Mouse (Mus musculus) cerebellum, adult 9-11 months (tissue): ENCODE data around the gene Rims3.

Source experiments
- DNase-seq: peaks from one replicate; pipeline ENCODE4 v3.0.0; 2022

Gene Rims3

DNA sequence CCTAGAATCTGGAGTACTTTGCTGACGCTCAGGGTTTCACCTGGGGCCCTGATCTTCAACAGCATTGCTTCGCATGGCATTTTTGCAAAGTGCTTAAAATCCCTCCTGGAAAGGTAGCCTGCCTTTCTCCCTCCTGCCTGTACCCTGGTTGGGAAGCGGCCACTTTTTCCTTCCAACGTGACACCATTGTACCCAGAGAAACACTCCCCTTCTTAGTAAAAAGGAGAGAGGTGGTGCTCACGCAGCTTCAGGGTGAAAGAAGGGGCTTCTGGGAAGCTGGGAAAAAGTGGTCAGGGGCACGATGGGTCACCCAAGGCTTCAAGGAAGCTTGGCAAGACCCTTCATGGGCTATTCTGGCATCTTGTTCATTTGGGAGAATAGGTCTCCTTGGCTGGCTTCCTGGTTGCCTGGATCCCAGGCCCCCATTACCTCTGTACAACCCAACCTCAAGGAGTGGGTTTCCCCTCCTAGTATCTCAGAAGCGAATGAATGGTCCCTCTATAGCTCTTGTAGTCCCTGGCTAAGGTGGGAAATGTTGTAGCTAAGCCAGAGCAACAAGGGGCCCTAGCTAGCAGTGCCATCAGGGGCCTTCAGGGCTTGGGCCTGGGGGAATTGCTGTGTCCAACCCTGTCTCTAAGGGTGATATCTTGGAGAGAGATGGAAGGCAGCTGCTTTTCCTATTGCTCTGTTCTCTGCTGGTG is 894 bp downstream of the Rims3 start:
- DNase-seq: peak; percentile 63

DNA sequence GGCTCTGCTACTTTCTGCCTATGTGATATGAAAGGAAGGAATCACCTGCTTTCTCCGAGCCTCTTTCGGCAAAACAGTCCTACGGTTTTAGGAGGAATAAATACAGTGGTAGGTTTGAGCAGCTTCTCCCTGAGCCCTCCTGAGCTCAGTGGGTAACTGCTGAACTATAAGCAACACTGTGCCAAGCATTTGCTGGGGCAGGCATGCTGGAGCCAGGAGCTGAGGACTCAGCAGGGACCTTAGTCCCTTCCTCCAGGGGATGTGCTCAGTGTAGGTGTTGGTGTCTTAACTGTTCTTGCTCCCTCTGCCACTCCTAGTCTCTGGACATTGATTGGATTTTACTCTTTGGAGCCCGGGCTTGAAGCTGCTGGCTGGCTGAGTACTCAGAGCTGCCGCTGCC is 1.8 kb downstream of the Rims3 start:
- peak; percentile 53 for DNase-seq

DNA sequence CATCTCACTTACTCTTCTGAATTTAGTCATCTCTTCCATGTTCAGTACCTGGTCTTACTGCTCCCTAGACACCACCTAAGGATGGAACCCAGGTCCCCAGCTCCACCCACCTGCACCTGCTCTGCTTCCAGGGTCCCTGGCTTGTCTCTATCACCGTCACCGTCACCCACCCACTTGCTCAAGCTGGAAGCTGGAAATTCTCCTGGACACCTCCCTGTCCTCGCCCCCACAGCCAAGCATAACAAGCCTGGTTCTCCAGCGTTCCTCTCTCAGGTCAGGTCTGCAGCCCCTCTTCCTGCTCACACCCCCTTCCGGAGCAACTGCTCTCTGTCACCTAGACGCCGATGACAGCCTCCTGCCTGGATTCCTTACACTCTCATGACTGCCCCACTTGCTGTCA is 5.2 kb downstream of the Rims3 start:
- peak; percentile 23 for DNase-seq

DNA sequence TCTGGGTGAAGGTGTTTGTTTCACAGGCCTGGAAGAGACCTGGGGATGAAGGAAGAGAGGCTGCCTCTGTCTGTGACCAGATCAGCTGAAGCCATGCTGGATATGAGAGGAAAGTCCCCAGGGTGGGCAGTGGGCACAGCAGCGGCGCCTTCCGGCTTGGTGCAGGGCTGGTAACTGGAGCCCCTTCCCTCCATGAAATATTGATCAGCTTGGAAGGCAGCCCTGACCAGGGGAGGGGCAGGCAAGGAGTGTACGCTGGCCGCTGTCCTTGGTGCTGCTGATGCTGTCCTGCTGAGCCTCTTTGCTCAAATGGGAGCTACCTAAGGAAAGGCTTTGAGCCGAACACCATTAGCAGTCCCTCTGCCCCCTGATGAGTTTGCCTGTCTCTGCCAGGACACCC is 11.6 kb downstream of the Rims3 start:
- no peak for DNase-seq

DNA sequence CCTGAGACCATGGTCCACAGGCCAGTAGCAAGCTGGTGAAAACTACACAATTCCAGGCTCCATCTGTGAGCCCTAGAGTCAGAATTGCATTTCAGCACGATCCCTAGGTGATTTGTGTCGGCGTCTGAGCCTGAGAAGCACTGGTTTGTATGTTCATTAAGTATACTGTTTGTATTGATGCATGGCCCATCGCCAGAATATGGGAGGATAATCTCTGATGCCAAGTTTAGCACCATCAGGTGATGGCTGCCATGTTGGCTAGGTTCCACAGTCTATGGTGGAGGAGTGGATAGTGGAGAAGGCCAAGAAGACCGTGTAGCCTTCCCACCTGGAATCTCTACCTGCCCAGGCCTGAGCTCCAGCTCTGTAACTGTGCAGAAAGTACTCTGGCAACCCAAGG is 13.6 kb downstream of the Rims3 start:
- DNase-seq: peak; percentile 76

DNA sequence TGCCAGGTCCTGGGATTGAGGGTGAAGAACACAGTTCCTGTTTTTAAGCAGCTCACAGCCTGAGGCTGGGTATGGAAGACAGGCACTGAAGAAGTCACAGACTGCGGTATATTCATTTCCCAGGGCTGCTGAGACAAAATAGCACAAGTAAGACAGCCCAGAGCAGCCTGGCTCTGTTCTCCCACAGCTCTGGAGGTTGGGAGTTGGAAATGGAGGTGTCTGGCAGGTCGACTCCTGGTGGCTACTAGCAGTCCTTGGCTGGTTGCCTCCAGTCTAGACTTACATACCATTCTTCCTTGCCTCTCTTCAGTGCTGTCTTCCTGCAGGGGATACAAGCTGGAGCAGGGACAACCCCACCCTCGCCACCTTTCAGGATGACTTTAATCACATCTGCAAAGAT is 14.4 kb downstream of the Rims3 start:
- DNase-seq: no peak

DNA sequence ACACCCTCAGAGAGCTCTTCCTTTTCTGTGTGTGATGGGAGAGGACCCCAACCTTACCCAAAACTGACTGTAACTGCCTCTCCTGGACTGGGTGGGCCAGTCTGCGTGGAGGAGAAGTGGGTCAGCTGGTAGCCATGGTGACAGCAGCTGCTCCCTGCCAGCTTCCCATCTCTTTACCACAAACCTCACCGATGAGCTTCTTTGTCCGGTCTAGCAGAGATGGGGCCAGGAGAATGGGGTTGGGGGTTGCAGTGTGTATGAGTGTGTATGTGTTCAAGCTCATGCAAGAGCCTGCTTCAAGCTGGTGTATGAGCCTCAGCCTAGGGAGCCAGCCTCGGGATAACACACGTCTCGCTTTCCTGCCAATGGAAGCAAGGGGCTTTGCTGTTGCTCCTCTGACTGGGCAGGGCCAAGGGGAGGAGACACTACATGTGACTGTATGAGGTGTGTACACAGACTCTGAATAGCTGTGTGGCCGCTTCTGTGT is 15.7 kb downstream of the Rims3 start:
- DNase-seq: no peak

DNA sequence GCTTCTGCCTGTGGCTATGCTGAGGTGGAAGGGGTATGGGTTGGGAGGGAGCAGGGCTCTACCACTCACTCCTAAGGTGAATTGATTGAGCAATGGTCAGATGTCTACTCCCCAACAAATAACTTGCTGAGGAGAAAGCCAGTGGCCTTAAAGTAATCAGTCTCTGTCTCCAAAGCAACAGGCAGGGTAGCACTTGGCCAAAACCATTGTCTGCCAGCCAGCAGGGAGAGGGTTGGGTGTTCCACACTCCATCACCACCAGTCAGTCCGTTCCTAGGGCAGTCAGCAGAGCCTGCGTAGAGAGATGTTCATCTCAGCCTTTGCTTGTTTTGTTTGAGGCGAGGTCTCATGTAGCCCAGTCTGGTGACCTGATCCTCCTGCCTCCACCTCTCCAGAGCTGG is 21.3 kb downstream of the Rims3 start:
- DNase-seq: no peak

DNA sequence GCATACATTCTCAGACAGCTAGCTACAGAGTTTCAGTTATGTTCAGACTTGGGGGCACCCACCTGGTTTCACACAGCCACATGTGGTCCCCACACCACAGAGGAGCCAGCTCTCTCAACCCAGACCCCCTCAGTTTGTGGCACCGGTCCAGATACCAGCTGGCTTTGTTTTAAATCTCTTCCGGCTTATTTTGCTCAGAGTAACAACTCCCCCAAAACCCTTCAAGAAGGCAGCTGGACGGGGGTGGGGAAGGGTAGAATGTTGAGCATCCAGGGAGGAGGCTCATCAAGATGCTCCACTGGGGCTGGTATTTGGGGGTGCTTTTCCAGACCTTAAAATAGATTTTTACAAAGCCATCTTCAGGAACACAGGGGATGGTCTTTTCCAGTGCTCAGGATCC is 24.1 kb downstream of the Rims3 start:
- no peak for DNase-seq

DNA sequence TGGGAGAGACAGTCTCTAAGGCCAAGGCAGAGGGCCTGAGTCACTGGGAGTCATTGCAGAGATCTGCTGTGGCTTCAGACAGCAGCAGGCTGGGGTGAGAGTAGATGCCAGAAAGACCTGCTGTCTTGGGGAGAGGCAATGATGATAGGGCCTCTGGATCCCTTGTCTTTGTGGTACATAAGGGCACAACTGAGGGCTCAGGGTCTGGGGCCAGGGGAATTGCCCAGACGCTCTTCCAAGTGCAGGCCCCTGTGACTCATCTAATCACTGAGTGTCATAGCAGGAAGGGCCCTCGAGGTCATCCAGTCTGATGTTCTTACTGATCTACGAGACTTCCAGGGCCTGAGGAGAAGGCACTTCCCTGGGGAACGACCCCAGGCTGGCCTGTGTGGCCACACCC is 24.8 kb downstream of the Rims3 start:
- DNase-seq: no peak

DNA sequence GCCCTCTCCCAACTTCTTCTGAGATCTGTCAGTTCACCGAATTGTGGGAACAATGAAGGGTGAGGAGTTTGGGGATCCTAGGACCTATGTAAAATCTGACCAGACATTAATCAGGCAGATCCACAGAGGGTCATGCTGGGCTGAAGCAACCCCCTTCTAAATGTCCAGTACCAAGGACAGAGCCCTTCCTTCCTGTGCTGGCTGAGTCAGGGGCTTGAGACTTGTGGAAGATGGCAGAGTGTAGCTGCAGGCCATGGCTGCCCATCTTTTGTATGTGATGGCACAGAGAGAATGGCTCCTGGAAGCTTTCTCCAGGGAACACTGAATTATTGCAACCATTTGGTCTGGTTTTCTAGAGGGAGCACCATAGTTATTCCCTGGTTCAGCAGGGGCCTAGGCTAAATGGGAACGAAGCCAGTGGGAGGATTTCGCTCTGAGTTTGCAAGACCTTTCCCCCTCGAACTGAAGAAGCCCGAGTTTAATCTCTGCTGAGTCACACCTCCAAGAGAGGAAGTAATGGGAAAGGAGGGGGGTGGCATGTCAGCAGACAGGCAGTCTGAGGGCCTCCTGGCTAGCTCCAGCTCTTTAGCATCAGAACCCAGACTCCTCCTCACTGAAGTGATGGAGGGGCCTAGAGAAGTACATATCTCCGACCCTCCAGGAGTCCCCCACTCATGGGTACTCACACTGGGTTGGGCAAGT is 26.3 kb downstream of the Rims3 start:
- no peak for DNase-seq

DNA sequence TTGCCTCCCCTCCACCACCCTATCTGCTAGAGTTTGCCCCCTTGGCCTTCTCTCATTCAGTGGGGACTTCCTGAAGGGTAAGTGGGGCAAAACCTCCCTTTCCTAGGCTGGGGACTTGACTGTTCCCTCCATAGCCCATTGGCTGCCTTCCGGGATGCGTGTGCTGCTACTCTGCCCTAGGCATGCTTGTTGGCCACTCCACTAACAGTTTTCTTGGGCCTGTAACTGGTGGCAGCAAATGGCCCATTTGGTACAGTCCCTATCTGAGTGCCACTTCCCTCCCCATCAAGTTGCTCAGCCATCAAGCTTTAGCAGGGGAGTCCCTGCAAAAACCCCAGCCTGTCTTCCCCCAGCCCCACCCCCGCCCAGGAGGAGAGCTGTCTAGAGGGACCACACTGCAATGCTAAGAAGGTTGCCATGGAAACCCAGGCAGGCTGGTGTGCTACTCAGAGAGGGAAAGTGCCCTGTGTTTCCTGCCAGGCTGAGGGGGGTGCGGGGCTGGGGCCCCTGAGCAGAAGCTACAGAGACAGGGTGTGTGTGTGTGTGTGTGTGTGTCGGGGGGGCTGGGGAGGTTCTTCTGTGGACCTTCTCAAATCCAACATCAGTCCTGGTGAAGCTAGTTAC is 27.5 kb downstream of the Rims3 start:
- DNase-seq: no peak

DNA sequence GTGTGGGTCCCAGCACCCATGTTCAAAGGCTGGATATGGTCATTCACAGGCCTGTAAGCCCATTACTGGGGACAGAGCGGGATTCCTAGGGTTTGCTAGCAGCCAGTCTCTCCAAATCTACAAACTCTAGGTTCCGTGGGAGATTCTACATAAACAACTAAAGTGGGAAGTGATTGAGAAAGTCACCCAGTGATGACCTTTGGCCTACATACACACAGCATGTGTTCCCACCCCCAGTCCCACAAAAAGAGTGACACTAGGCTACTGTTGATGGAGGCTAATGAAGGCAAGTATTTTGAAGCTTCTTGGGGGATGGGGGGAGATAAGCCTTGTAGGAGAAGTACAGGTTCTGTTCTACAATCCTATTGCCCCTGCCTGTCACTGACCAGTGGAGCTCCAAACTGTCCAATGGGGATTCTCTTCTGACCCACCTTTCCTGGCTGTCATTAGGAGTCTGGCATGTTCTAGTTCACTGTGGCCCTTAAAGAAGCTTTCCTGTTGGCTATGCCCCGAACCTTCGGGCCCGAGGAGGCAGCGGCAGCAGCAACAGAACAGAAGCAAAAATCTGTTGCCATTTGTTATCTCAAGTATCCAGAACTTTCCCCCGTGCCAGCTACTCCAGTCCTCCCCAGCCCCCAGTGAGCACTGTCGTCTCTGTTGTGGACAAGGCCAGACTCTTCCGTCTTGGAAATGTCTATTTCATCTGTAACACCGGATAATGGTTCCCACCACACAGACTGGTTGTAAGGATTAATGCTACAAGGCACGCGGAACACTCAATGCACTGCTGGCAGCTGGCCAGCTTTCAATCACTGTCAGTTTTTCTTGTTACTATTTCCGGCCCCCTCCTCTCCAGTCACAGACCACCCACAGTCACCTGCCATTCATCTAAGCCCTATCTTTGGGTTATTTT is 30.8 kb downstream of the Rims3 start:
- DNase-seq: no peak

DNA sequence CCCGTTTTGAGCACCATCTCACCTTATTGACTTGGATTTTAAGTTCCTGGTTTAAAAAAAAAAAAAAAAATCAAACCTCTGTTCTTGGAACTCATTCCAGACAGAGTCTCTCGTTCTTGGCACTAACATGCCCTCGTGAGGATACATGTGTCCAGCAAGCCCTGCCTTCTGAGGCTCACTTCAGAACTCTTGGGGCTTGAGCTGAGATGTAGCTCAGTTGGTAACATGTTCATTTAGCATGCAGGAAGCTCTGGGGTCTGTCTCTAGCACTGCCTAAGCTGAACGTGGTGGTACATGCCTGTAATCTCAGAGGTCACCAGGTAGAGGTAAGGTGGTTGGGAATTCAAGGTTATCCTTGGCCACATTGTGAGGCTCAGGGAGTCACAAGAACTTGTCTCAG is 31.5 kb downstream of the Rims3 start:
- DNase-seq: no peak

DNA sequence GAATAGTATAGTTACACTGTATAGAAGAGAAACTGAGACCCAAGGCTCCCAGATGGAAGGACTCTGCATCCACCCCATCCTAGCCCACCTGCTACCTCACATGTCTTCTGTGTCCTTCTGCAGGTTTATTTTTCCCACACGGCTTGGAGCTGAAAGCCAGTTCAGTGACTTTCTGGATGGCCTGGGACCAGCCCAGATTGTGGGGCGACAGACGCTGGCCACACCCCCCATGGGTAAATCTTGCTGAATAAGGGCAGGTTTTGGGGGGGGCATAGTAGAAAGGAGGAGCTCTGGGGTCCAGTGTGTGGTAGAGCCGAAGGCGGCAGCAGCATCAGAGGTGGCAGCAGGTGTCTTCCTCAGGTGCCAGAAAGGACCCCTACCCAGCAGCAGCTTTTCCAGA is 32.2 kb downstream of the Rims3 start:
- peak; percentile 53 for DNase-seq

DNA sequence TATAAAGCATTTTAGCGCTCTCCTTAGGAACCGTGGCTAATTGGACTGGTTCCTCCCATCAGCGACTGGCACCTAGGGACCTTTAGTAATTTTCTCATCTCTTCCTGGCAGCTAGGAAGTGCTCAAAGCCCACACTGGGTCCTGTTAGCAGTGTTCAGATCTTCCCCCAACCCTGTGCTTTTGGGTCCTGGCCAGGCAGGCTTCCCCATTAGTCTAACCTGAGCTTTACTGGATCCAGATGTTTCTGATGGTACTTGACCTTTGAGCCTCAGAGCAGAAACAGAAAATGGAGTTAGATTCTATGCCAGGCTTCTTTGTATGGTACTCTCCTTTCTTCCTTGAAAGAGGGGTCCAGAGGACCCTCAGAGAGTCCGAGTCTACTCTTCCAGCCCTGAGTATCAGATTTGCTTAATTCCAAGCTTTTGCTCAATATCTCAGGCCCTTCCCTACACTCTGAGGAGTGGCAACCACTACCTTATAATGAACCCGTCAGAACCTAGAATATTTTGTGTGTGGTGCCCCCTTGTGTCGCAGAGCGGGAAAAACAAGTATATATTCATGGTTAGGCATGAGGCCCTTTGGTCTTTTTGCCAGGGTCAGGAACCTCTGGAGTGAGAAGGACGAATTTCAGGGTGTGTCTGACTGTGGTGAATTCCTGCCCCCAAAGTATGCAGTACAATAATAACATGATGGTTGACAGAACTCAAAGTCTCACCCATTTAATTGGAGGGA is 32.9 kb downstream of the Rims3 start:
- DNase-seq: peak; percentile 79

DNA sequence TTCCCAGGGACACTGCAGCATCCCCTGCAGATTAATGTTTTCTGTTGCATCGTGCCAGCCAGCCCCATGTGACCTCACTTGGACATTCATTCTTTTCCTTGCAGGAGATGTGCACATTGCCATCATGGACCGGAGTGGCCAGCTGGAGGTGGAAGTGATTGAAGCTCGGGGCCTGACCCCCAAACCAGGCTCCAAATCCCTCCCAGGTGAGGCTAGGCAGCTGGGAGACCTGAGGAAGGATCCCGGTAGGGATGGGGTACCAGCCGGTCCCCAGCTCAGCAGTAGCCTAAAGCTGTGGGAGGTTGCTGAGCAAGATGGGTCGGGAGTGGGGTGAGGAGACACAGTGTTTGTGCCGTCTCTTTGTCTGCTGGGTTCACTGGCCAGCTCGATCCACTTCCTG is 34.3 kb downstream of the Rims3 start:
- peak; percentile 54 for DNase-seq

DNA sequence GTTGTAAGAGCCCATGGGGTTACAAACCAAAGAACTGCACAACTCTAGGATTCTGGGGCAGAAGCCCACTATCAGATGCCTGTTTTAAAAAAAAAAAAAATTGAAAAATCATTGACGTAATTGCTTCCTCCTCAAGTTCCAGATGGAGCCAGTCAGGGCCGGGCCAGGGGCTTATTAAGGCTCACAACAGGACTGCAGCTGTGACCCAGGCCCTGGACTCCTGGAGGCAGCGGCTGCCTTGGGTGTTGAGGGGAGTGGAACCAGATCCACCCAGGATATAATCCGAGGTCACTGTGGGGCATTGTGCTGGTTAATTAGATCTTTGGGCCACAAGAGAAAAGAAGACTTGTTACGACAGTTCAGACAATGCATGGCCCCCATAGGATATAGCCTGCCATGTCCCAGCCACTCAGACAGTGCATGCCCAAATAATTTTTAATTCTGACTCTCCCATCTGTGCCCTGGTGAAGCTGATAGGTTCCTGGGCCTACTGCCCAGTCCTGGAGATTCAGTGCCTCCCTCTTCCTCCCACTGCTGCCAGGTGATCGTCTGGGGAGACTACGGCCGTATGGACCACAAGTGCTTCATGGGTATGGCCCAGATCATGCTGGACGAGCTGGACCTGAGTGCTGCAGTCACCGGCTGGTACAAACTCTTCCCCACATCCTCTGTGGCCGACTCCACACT is 36.3 kb downstream of the Rims3 start:
- DNase-seq: peak; percentile 97

DNA sequence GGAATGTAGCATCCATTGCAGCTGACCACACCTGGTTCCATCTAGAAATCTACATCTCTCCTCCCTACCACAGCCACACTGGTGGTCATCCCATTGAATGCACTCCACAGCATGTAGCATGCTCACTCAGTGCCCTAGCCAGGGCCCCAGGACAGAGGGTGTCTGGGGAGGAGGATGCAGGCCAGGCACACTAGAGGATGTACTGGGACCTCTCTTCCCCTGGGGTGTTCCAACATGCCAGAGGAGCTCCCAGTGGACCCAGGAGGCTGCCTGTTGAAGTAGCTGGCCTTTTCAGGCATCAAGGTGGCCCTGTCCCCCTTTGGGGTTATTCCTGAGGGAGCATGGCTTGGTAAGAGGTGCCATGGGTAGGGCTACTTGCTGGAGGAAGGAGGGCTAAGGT is 37.3 kb downstream of the Rims3 start:
- peak; percentile 56 for DNase-seq

DNA sequence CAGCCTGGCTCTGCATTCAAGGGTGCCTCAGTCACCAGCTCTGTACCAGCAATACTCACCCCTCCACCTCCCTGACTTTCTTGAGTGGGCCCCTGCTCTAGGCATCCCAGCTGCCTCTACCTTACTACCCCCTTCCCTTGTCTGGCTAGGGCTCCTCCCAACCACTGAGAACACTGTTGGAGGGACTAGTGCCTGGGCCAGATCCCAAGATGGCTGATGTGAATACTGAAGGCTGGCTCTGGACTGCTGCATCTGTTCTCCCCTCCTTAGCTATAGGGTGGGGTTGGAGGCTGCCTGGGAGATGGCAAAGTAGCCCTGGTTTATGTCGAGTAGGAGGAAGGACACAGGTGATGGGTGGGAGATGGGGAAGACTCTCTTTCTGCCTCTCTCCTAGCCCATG is 37.9 kb downstream of the Rims3 start:
- DNase-seq: no peak

DNA sequence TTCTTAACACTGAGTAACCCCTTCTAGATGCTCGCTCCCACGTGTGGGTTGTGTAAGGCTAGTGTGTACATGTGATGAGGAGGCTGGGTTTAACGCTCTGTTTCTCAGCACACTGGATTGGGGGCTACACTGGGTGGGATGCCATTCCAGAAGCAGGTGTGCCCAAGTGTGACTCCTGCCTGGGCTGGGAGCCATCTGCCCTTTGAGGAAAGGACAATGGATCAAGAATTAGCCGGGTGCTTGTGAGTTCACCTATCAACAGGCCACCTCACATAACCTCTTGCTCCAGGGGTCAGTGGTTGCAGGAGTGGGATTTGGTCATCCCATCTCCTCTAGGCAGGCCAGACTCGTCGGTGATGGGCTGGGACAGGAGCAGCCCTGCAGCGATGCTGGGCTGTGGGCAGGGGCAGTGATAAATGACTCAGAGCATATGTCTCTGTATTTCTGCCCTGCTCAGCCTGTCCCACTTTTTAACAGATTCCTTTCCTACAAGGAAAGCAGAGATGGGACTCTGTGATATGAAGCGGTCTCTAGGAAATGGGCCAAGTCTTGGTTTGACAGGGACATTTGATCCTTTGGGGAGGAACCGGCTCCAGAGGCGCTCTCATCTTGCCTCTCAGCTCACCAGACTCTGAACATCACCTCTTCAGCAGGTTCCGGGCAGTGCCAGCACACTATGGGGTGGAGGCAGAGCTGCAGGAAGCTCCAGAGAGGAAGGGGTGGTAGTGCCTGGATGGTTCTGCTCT is 39.2 kb downstream of the Rims3 start:
- peak; percentile 81 for DNase-seq
